Mouse (Mus musculus) left cerebral cortex, postnatal 25 days (tissue): ENCODE data around the gene Zfp668. TPM values are rescaled to one million over a fixed set of nuclear protein-coding genes. Genes with fewer than 3 reads are reported as not detected.
"Not testable (repeated sequence)": the region's sequence is repeated elsewhere in the genome, so short reads cannot be mapped to it uniquely, and the experiment has no call there.

Experiments used
- DNase-seq, 2 experiments: peaks; one replicate each; pipeline ENCODE4 v3.0.0; 2022; ENCODE audit warnings: low spot score in 2 of 2, mixed read lengths in 1 of 2
- intact Hi-C: fragments of 180-260 bp; cut with DNase I; formaldehyde crosslinking; loops from one replicate; pipeline ENCODE4 v1.15.1; 2025
- total RNA-seq, 2 experiments: library from RNA; stranded (reverse); gene quantifications; 2 replicates each; pipeline ENCODE4 v1.2.3; 2021

Zfp668 gene
- total RNA-seq, 2 experiments from 2014 or later = 20.6 to 20.7 TPM

GRCm38 (mm10) chr7:127858258-127858657 lies 18.4 kb downstream of the Zfp668 start:
- intact Hi-C loops = no loop called here
- DNase-seq = no peak

- intact Hi-C loops = no loop called here
- no peak for DNase-seq
Observed at GRCm38 (mm10) chr7:127850906-127851305, 25.7 kb downstream of the Zfp668 start.

GRCm38 (mm10) chr7:127849973-127850875 lies 26.4 kb downstream of the Zfp668 start:
- intact Hi-C loops = no loop called here

DNA sequence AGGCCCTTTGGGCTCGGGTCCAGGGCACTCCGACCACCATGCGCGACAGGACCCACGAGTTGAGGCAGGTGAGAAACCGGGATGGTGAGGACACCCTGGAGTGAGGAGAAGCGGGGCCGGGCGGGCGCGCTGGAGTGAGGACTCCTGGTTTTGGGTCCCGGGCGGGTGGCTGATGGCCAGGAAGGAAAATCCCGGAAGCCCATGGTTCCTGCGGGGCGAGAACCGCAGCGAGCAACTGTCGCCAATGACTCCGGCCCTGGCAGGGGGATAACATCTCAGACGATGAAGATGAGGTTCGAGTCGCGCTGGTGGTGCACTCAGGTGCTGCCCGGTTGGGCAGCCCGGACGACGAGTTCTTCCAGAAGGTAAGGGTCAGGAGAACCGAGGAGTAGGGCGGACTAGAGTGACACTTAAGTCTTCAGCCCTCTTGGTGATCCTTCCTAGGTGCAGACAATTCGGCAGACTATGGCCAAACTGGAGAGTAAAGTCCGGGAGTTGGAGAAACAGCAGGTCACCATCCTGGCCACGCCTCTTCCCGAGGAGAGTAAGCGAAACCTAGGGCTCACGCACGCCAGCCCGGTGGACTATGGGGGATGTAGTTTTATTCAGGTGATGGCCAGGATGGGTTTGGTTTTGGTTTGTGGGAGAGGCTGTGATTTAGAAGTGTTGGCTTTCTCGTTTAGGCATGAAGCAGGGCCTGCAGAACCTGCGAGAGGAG lies 34.5 kb downstream of the Zfp668 start:
- intact Hi-C loops = no loop called here

More at GRCm38 (mm10) chr7:127849973-127850875, 26.4 kb downstream of the Zfp668 start:
- no peak for DNase-seq

GRCm38 (mm10) chr7:127841340-127842000 lies 35.2 kb downstream of the Zfp668 start:
- intact Hi-C loops = loop anchor here (1.0 kb wide), 4 partner anchors 17 to 64 kb away; partner anchors contain the start of genes Stx1b, Stx4a, Zfp646 and Zfp668
- DNase-seq = peak; percentile 95 to 99

More for the DNA sequence above, 34.5 kb downstream of the Zfp668 start:
- DNase-seq = peak; percentile 76 to 91

DNA sequence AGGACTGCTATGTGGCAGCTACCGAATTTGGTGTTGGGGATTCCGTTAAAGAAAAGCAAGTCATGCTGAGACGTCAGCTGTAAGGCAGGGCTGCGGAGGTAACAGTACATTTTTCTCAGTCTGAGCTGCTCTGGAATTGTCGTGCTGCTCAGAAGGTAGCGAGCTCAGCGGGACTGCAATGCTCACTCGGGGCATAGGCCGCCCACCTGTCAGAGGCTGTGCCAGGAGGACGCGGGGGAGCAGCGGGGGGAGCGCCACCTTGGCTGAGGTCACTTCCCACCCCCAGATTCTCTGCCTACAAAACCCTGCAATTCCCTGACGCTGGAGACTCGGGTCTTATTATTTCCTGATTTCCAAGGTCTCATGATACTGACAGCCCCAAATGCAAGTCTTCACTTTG lies 35.7 kb downstream of the Zfp668 start:
- DNase-seq = peak in 1 of 2 experiments; percentile 89
- intact Hi-C loops = loop anchor here (1.0 kb wide), 4 partner anchors 17 to 64 kb away; partner anchors contain the start of genes Stx1b, Stx4a, Zfp646 and Zfp668

DNA sequence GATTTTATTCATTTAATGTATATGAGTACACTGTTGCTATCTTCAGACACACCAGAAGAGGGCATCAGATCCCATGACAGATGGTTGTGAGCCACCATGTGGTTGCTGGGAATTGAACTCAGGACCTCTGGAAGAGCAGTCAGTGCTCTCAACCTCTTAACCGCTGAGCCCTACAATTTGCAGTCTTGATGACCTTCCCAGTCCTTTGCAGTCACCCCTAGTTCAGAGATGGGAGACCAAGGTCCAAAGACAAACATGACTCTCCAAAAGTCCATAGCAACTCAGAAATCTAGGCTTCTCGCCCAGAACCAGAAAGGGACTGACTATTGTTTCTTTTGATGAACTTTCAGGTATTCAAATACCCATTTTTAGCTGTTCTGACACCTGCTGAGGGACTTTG lies 36.6 kb downstream of the Zfp668 start:
- intact Hi-C loops, DNase-seq: not testable (repeated sequence)

DNA sequence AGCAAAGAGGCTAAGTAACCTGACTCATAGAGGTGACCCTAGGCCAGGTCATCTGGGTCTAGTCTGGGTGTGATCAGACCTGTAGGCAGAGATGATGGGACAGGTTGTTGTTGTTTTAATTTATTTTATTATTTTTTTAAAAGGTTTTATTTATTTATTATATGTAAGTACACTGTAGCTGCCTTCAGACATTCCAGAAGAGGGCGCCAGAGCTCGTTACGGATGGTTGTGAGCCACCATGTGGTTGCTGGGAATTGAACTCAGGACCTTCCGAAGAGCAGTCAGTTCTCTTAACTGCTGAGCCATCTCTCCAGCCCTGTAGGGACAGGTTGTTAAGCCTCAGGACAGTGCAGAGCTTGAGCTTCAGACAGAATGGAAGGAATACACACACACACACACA lies 38.8 kb downstream of the Zfp668 start:
- DNase-seq, intact Hi-C loops: not testable (repeated sequence)

DNA sequence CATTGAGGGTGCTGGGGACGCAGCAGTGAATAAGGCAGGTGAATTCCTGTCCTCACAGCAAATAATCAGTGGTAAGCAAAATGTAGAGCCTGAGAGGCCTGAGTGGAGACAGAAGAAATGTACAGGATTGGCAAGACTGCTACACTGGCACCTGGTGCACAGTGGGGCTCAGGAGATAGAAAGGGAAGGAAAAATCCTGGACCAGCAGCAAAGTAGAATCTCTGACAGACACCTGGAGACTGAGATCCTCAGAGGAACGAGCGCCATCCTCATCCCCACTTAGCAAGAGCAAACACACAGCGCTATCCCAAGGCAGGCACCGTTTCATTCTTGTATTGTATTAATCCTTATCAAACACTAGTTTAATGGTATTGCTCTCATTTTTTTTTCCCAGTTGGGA lies 39.2 kb downstream of the Zfp668 start:
- intact Hi-C loops = no loop called here
- no peak for DNase-seq

DNA sequence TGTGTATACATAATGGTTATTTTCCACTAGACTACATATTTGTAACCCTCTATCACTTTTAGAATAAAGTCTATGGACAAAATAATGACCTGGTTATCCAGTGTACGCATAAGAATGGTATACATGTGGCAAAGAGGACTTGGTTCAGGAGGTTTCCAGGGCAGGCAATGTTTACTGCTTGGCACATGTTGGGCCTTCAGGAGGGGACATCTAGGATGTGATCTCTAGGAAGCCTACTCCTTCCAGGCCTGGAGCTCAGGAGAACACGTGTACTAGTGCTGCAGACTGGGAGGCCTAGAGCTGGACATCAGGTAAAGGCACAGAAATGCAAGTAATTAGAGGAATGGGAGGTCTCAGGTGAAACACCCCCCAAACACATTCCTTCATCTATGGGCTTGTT lies 41.1 kb downstream of the Zfp668 start:
- no peak for DNase-seq
- intact Hi-C loops = no loop called here

GRCm38 (mm10) chr7:127824176-127824871 lies 52.3 kb downstream of the Zfp668 start, which contains the start of the genes Stx4a and Stx1b:
Gene Stx4a, plus strand, starts transcription at chr7:127824294.
Gene Stx1b, minus strand, starts transcription at chr7:127824549.
- DNase-seq = peak; percentile 62 to 67
- intact Hi-C loops = loop anchor here (1.0 to 5.0 kb wide), 3 partner anchors 17 to 53 kb away; partner anchors contain the start of genes Zfp646 and Zfp668

- peak in 1 of 2 experiments; percentile 57 for DNase-seq
- intact Hi-C loops = loop anchor here (1.0 to 5.0 kb wide), 3 partner anchors 18 to 54 kb away; partner anchors contain the start of genes Zfp646 and Zfp668
Observed at GRCm38 (mm10) chr7:127823236-127824171, 53.1 kb downstream of the Zfp668 start.

GRCm38 (mm10) chr7:127822494-127822893 lies 54.1 kb downstream of the Zfp668 start:
- intact Hi-C loops = loop anchor here (5.0 kb wide), 1 partner anchor 55 kb away; the partner anchor contains the start of genes Zfp646 and Zfp668
- no peak for DNase-seq

DNA sequence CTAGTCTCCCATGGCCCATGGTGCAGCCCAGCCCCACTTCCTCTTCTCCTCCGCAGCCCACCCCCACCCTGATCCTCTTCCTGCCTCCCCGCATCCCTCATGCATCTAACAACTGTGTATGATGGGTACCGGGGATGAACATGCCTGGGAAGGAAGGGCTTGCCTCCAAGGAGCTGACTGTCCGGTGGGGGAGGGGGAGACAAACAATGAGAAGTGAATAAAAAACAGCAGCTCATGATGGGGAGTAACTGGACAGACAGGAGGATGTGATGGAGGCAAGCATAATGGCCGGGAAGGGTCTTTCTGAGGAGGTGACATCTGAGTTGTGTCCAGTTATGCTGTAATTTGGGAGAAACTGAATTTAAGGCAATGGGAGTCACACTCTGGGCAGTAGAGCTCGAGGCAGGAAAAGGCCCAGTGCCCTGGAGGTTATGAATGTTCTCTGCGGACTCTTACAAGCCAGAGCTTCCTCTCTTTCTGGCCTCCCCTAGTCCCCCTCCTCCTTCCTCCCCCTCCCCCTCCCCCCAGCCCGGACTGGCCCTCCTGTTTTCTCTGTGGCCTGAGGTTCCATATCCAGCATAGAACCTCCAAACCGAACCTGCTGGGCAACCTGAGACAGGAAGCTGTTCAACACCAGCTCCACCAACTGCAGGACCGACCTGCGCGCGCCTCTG lies 55.7 kb downstream of the Zfp668 start:
- intact Hi-C loops = loop anchor here (5.0 kb wide), 1 partner anchor 56 kb away; the partner anchor contains the start of genes Zfp646 and Zfp668
- no peak for DNase-seq

- no peak for DNase-seq
- intact Hi-C loops = no loop called here
Observed at GRCm38 (mm10) chr7:127817776-127818175, 58.9 kb downstream of the Zfp668 start.

- DNase-seq = no peak
- intact Hi-C loops = no loop called here
Observed at GRCm38 (mm10) chr7:127817053-127817452, 59.6 kb downstream of the Zfp668 start.
